Mouse (Mus musculus) stomach, embryonic 16.5 days (tissue): ENCODE results near the gene Zfp948. TPM values are rescaled to one million over a fixed set of nuclear protein-coding genes. Genes with fewer than 3 reads are reported as not detected.

Experiments
- ATAC-seq: fragments of 200-750 bp; cut with Nextera tagmentation; 2 replicates; pipeline ENCODE4 v1.8.0; 2017; ENCODE audit warnings: moderate number of reproducible peaks, moderate TSS enrichment; ENCODE audit not compliant: insufficient read depth, low FRiP score
- H3K27ac ChIP-seq: fragments of 300-500 bp; sonication (generic); 2 replicates; pipeline ENCODE4 v1.5.1; 2014; ENCODE audit warnings: low read length
- H3K27me3 ChIP-seq: fragments of 300-500 bp; sonication (generic); 2 replicates; pipeline ENCODE4 v1.6.1; 2014; ENCODE audit warnings: low read length, control low read depth, mixed read lengths; ENCODE audit not compliant: control insufficient read depth, insufficient read depth
- H3K36me3 ChIP-seq: fragments of 300-500 bp; sonication (generic); 2 replicates; pipeline ENCODE4 v1.6.1; 2014; ENCODE audit warnings: low read length; ENCODE audit not compliant: control insufficient read depth, insufficient read depth
- H3K4me1 ChIP-seq: fragments of 300-500 bp; sonication (generic); 2 replicates; pipeline ENCODE4 v1.6.1; 2014; ENCODE audit warnings: low read length, control low read depth, mixed read lengths; ENCODE audit not compliant: control insufficient read depth, insufficient read depth
- H3K4me2 ChIP-seq: fragments of 300-500 bp; sonication (generic); 2 replicates; pipeline ENCODE4 v1.6.1; 2014; ENCODE audit warnings: low read depth, low read length, mixed read lengths
- H3K4me3 ChIP-seq: fragments of 300-500 bp; sonication (generic); replicated peaks from 2 replicates; pipeline ENCODE4 v1.5.1; 2014; ENCODE audit warnings: mild to moderate bottlenecking, low read length
- H3K9ac ChIP-seq: fragments of 300-500 bp; sonication (generic); 2 replicates; pipeline ENCODE4 v1.6.1; 2014; ENCODE audit warnings: low read length
- H3K9me3 ChIP-seq: fragments of 300-500 bp; sonication (generic); replicated peaks from 2 replicates; pipeline ENCODE4 v1.6.1; 2016; ENCODE audit warnings: low read length, control low read depth; ENCODE audit not compliant: control insufficient read depth
- WGBS: fragments of 180-500 bp; shearing (Covaris S2); extraction: QIAGEN DNeasy Blood & Tissue Kit; methylation state at CpG from one replicate; pipeline ENCODE4 v1.1.7; 2014; 5-methylcytosine and 5-hydroxymethylcytosine counted together
- polyA plus RNA-seq: library from polyadenylated mRNA; unstranded; fragments of >200 nt; fragmentation: Nextera tagmentation; extraction: Ambion mirVana; gene quantifications from 2 replicates; pipeline ENCODE4 v1.2.1, GENCODE M21; 2015

Zfp948 gene
- 19.0 and 21.3 TPM in 2 replicates for polyA plus RNA-seq

DNA sequence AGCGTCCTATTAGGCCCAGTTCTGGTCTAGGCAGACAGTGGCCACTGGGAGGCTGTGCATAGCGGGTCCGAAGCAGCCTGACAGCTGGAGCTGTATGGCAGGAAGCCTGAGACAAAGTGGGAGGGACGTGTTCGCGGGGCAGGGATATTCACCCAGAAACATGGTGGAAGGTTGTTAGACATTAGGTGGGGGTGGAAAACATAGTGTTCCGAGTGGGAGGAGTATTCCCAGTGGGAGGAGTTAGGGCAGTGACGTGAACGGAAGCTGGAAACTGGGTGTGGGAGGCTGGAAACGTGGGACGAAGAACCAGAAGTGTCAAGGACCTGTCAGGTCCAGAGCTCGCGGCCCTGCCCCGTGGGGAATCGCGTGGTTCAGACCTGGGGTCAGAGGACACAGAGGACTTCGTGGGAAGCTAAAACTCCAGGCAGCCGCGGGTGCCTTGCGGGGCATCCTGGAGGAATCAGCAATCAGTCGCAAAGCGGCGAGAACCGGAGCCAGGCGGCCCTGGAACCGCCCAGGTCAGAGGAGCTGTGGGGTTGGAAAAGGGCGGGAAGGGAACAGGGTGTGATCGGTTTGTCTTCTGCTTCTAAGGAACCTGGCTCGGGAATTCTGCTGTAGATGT lies at the start of gene Zfp948:
Gene Zfp948 (plus strand): TSS at position 281 of the 622 bp plus-strand sequence.
- H3K27me3 ChIP-seq: no peaks in the 10 kb centered on the region
- peaks cover 4% of the 10 kb centered on the region for H3K4me1 ChIP-seq
- H3K4me2 ChIP-seq: peak within 1 kb of the TSS; percentile 73
- H3K36me3 ChIP-seq: no peaks in the 10 kb centered on the region
- H3K9me3 ChIP-seq: no peaks in the 10 kb centered on the region
- peak; percentile 97 for ATAC-seq
- peak within 1 kb of the TSS; percentile 76 for H3K4me3 ChIP-seq
- peak within 1 kb of the TSS; percentile 82 for H3K9ac ChIP-seq
- peak within 1 kb of the TSS; percentile 92 for H3K27ac ChIP-seq
- WGBS: under 1% methylated on average over 29 of the region's 29 CpGs

DNA sequence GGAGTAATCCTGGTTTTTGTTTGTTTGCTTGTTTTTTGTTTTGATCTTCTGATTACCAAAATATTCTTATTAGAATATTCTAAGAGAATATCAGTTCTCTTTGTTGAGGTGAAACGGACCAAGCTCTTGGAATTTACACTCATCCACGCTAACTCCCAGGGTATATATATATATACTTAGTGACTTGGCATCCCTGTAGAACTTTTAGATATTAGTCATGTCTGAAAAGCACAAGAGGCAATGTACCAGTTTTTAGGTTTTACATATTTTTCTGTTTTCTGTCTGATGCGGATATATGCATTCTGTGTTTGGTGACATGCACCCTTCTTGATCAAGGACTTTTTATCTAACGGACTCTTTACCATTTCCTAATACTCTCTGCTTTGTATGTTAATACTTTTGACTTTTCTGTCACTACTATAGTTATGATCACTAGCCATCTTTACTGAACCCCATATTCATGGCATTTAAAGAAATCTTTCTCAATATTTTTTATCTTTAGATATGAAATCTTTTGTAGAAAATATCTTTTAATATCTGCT lies 49.6 kb upstream of the Zfp948 start:
- Histone ChIP-seq H3K27me3 (no peaks in the 10 kb centered on the region), H3K4me1 (peaks cover 4% of the 10 kb centered on the region), H3K9me3 (no peaks in the 10 kb centered on the region), H3K4me3 (peak overlapping the region; percentile 60), H3K4me2 (peak overlapping the region; percentile 90), H3K27ac (peak overlapping the region; percentile 97), H3K36me3 (0 out of 2 replicates have a peak, but pooled peaks cover under 1% of the 10 kb centered on the region), H3K9ac (peak overlapping the region; percentile 77)
- 28% methylated on average over 4 of the region's 4 CpGs for WGBS
- no peak for ATAC-seq

DNA sequence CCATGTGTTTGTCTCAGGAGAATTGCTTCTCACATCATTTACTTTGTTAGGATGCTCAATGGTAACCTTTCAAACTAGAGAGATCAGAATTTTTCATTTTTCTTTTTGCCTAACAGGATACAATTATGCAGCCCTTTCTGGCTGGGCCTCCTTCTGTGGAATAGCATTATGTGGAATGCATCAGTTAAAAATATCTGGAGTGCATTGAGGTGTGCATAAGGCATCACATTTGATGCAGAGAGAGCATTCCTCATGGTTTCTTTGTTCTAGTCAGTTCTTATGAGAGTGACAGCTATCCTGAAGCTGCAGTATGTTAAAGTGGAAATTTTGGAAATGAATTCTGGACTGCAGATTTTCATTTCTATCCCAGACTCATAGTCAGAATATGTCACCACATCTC lies 40.5 kb upstream of the Zfp948 start:
- Histone ChIP-seq H3K9ac (no peak overlapping the region), H3K9me3 (no peaks in the 10 kb centered on the region), H3K4me1 (no peaks in the 10 kb centered on the region), H3K27ac (no peak overlapping the region), H3K4me2 (no peak overlapping the region), H3K4me3 (no peak overlapping the region), H3K27me3 (no peaks in the 10 kb centered on the region), H3K36me3 (no peaks in the 10 kb centered on the region)
- no peak for ATAC-seq

DNA sequence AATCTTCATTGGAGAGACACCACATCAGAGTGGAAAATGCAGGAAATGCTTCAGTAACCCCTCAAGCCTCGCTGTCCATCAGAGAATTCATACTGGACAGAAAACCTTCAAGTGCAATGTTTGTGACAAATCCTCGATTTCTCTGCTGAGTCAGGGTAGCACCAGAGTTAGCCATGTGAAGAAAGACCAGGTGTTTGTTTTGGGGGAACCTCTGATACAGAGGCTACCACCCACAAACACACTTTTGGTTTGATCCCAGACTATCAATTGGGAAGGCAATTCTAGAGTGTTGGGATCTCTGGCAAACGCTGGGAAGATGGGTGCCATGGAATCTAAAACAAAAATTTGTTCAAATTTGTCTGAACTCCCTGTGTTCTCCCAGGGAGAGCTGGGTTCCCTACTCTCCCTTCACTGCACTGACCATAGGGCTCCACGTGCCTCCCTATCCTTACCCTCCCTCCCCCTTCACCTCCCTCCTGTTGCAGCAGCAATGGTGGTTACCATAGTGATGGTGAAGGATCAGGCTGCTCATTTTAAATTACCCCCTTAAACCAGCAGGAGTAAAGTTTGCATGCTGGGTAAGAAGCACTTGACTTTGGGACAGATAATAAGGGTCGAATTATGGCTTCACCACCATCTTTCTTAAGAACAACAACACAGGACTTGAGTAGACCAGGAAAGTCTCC lies 36.0 kb upstream of the Zfp948 start:
- Histone ChIP-seq H3K4me2 (no peak overlapping the region), H3K27me3 (no peaks in the 10 kb centered on the region), H3K9ac (no peak overlapping the region), H3K9me3 (no peaks in the 10 kb centered on the region), H3K36me3 (no peaks in the 10 kb centered on the region), H3K4me3 (no peak overlapping the region), H3K27ac (no peak overlapping the region), H3K4me1 (peaks cover 13% of the 10 kb centered on the region)
- 76% methylated on average over 5 of the region's 5 CpGs for whole genome bisulfite sequencing
- ATAC-seq: no peak

DNA sequence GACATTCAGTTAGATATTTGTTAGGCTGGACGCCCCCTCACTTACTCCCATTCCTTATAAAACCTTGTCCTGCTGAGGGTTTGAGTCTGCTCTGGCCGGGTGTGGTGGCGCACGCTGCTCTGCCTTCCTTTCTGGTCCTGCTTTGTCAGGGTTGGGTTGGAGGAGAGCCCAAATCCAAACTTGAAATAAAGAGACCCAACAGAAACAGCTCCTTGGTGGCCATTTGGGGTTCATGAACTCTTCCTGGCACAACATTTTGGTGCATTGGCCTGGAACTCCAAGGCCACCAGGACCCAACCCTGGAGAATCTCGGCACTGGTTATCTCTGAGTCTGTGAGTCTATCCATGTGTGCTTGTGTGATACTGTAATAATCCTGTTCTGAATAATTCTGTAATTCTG lies 35.2 kb upstream of the Zfp948 start:
- H3K4me2 ChIP-seq: peak overlapping the region; percentile 85
- no peaks in the 10 kb centered on the region for H3K27me3 ChIP-seq
- peak overlapping the region; percentile 95 for H3K9ac ChIP-seq
- 51% methylated on average over 5 of the region's 5 CpGs for WGBS
- H3K27ac ChIP-seq: peak overlapping the region; percentile 94
- no peaks in the 10 kb centered on the region for H3K9me3 ChIP-seq
- no peaks in the 10 kb centered on the region for H3K36me3 ChIP-seq
- H3K4me3 ChIP-seq: peak overlapping the region; percentile 71
- no peak for ATAC-seq
- peaks cover 13% of the 10 kb centered on the region for H3K4me1 ChIP-seq

DNA sequence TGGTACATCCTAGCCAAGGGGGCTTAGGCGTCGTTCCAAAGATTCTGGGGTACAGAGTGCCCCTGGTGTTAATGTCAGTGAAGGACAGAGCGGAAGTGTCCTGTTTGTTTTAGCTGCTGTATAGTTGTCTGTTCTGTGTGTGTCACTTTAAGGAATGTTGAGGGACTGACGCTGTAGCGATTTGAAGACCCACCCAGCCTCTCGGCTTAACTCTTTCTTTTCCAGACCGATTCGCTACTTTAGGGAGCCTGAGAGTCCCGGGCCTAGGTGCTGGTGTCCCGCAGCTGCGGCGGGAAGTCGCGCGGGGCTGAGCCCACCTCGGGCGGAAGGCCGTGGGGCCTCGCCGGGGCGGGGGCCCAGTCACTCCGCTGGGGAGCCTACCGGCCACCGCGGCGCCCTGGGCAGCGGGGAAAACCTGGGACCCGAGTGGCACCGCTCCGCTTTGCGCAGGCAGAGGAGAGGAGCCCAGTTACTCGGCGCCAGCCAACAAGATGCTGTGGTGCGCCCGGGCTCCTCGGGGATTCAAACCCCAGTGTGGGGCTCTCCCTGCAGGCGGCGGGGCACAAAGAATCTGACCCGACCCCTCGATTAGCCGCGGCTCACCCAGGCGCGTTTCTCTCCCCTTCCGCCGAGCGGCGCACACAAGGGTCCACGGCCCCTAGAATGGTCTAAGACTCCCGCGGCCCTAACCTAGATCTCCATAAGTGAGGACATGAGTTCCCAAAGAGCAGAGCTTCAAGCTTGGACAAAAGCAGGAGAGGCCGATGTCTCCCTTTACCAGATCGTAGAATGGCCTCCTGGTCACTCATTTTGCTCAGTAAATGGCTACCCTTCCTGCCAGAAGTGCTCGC lies 34.5 kb upstream of the Zfp948 start:
- under 1% methylated on average over 54 of the region's 54 CpGs for WGBS
- H3K4me2 ChIP-seq: peak overlapping the region; percentile 85
- H3K27ac ChIP-seq: peak overlapping the region; percentile 94
- ATAC-seq: peak; percentile 83
- H3K4me1 ChIP-seq: peaks cover 13% of the 10 kb centered on the region
- H3K36me3 ChIP-seq: no peaks in the 10 kb centered on the region
- peak overlapping the region; percentile 95 for H3K9ac ChIP-seq
- H3K27me3 ChIP-seq: no peaks in the 10 kb centered on the region
- H3K9me3 ChIP-seq: no peaks in the 10 kb centered on the region
- peak overlapping the region; percentile 71 for H3K4me3 ChIP-seq

DNA sequence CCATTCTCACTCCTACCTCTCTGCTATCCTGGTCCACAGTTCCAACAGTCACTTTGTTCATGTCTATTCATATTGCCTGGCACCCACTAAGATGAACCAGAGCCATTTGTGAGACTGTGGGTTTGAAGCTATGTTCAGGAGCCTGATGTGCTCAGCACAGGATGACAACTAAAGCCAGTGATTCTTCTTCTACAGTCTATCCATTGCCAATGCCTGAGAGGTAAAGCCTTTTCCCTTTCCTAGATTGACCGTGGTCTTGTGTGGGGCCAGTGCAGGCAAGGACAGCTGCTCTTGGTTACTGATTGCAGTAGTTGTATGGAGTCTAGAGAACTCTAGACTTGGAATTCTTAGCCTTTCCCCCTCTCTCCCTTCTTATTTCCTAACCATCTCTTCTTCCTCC lies 32.8 kb upstream of the Zfp948 start:
- H3K9me3 ChIP-seq: no peaks in the 10 kb centered on the region
- 0 out of 2 replicates have a peak overlapping the region, but pooled peaks have one; percentile 13 for H3K27ac ChIP-seq
- H3K9ac ChIP-seq: no peak overlapping the region; the same call in 1 of the 2 replicates
- no peak overlapping the region for H3K4me3 ChIP-seq
- no peak for ATAC-seq
- no peaks in the 10 kb centered on the region for H3K36me3 ChIP-seq
- H3K4me2 ChIP-seq: no peak overlapping the region
- WGBS: 87% methylated on average over 1 of the region's 1 CpGs
- H3K27me3 ChIP-seq: no peaks in the 10 kb centered on the region
- peaks cover 13% of the 10 kb centered on the region for H3K4me1 ChIP-seq

DNA sequence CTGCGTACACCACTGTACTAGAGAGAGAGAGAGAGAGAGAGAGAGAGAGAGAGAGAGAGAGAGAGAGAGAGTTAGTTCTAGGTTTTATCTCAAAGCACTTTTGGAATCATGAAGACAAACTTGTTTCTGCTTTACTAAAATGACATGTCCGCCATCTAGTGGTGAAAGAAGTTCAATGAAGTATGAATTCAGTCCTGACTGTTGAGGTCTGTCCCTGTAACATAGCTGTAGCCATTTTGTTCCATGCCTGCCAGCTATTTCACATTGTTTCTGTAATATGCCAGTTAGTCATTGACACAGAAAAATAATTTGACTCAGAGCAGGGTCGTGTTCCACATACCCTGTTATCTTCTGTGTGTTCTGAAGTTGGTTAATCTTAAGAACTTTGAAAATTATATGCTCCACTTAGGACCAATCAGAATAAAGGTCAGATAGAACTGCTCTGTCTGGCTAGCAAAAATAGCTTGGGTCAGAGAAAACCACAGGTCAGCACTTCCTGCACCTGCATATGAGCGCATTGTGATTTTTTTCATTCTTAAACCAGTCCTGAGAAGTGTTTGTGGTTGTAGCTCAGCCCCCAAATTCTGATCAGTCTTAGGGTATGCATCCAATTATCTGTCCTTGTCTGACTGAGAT lies 32.2 kb upstream of the Zfp948 start:
- Histone ChIP-seq H3K9ac (no peak overlapping the region; the same call in 1 of the 2 replicates), H3K9me3 (no peaks in the 10 kb centered on the region), H3K27me3 (no peaks in the 10 kb centered on the region), H3K4me1 (peaks cover 13% of the 10 kb centered on the region), H3K4me2 (peak overlapping the region; percentile 88), H3K36me3 (no peaks in the 10 kb centered on the region), H3K27ac (peak overlapping the region; percentile 71; the same call in 1 of the 2 replicates), H3K4me3 (no peak overlapping the region)
- WGBS: 14% methylated on average over 4 of the region's 4 CpGs
- ATAC-seq: peak; percentile 20; the same call in 1 of the 2 replicates
